Mouse (Mus musculus) lung, postnatal 0 days (tissue): ENCODE data around the gene Skil. TPM values are rescaled to one million over a fixed set of nuclear protein-coding genes. Genes with fewer than 3 reads are reported as not detected.

ENCODE experiments used
- ATAC-seq: fragments of 200-750 bp; cut with Nextera tagmentation; 2 replicates; pipeline ENCODE4 v1.8.0; 2017; ENCODE audit warnings: moderate library complexity
- DNase-seq: peaks from one replicate; pipeline ENCODE4 v3.0.0-alpha.2; 2016; ENCODE audit warnings: low spot score
- H3K27ac ChIP-seq: fragments of 300-500 bp; sonication (generic); 2 replicates; pipeline ENCODE4 v1.5.1; 2014; ENCODE audit warnings: antibody characterized with exemption, mild to moderate bottlenecking, low read length, mixed read lengths
- H3K27me3 ChIP-seq: fragments of 300-500 bp; sonication (generic); replicated peaks from 2 replicates; pipeline ENCODE4 v1.6.1; 2014; ENCODE audit warnings: low read length, mixed read lengths; ENCODE audit not compliant: insufficient read depth
- H3K36me3 ChIP-seq: fragments of 300-500 bp; sonication (generic); 2 replicates; pipeline ENCODE4 v1.6.1; 2014; ENCODE audit warnings: low read length, mixed read lengths; ENCODE audit not compliant: insufficient read depth
- H3K4me1 ChIP-seq: fragments of 300-500 bp; sonication (generic); 2 replicates; pipeline ENCODE4 v1.6.1; 2014; ENCODE audit warnings: antibody characterized with exemption, low read depth, low read length, mixed read lengths; ENCODE audit not compliant: insufficient read depth
- H3K4me2 ChIP-seq: fragments of 300-500 bp; sonication (generic); replicated peaks from 2 replicates; pipeline ENCODE4 v1.6.1; 2014; ENCODE audit warnings: low read depth, mild to moderate bottlenecking, low read length, moderate library complexity, mixed read lengths
- H3K4me3 ChIP-seq: fragments of 300-500 bp; sonication (generic); 2 replicates; pipeline ENCODE4 v1.5.1; 2014; ENCODE audit warnings: low read depth, low read length
- H3K9ac ChIP-seq: fragments of 300-500 bp; sonication (generic); replicated peaks from 2 replicates; pipeline ENCODE4 v1.6.1; 2014; ENCODE audit warnings: low read depth, mild to moderate bottlenecking
- H3K9me3 ChIP-seq: fragments of 300-500 bp; sonication (generic); 2 replicates; pipeline ENCODE4 v1.6.1; 2016; ENCODE audit warnings: low read length, mixed read lengths
- CTCF ChIP-seq: IDR thresholded peaks from 2 replicates; pipeline ENCODE4 v1.5.1; 2016; ENCODE audit warnings: antibody characterized with exemption, mild to moderate bottlenecking
- EP300 ChIP-seq: IDR thresholded peaks from 2 replicates; pipeline ENCODE4 v1.6.1; 2016; ENCODE audit warnings: antibody characterized with exemption, mild to moderate bottlenecking, control low read depth
- WGBS: fragments of 180-500 bp; shearing (Covaris S2); extraction: QIAGEN DNeasy Blood & Tissue Kit; methylation state at CpG from one replicate; pipeline ENCODE4 v1.1.7; 2014; 5-methylcytosine and 5-hydroxymethylcytosine counted together
- polyA plus RNA-seq: library from polyadenylated mRNA; unstranded; fragments of >200 nt; fragmentation: Nextera tagmentation; extraction: Ambion mirVana; gene quantifications from 2 replicates; pipeline ENCODE4 v1.2.1, GENCODE M21; 2015

Gene Skil
- polyA plus RNA-seq, 1 experiment from 2014 or later: 24.8 TPM

DNA sequence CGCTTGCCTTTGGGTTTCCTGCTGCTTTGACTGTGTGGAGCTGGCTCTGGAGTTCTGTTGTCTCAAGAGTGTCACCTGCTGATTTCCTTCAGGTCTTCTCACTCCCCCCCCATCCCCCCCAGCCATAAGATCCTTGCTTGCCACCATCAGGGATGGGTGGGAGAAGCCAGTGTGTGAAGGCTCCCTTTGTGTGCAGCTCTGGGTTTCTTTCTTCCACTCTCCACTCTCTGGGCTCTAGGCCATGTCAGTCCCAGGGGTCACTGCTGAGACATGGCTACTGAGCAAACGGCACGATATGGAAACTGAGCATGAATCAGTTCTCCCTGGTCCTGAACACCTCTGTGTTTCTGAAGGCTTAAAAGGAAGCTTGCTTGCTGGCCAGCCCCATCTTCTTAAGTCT lies 61.3 kb downstream of the Skil start:
- no peaks in the 10 kb centered on the region for H3K4me1 ChIP-seq
- DNase-seq: no peak
- H3K27me3 ChIP-seq: no peaks in the 10 kb centered on the region
- H3K4me2 ChIP-seq: no peak overlapping the region
- no peak overlapping the region for H3K4me3 ChIP-seq
- 61% methylated on average over 3 of the region's 3 CpGs for WGBS
- TF ChIP-seq CTCF (no peak), EP300 (no peak)
- no peak for ATAC-seq
- no peaks in the 10 kb centered on the region for H3K36me3 ChIP-seq
- no peaks in the 10 kb centered on the region for H3K9me3 ChIP-seq
- no peak overlapping the region for H3K27ac ChIP-seq
- H3K9ac ChIP-seq: no peak overlapping the region

DNA sequence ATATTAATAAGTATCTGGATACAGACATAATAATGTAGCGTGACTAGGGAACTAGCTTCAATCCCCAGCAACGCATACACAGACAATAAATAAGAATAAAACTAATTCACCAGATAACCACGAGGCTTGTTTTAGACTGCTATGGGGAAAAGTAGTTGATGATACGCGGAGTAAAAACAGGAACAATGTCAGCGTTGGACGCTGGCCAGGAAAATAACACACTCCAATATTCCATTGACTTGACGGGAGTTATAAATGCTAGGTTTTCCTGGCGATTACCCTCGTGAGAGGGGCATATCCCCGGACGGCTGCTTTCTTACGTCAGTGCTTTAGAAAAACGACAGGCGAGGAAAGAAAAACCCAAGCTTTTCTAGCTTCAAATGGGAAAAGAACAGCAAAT lies 62.9 kb downstream of the Skil start:
- no peak for DNase-seq

DNA sequence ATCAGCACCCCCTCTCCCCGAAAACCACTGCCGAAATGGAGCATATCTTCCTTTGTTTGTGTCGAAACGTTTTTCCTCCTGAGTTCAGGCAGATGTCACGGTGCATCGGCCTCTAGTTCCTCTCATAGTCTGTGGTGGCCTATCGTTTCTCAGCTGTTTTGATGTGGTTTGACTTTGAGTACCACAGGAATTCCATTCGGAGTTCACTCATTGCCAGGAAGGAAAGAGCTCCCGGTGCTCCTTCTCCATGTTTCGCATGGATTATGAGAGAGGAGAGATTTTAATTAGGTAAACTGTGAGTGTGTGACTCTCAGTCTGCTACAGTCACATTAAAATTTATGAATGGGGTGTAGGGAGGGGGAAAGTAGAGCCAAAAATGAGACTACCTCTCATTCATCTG lies 65.2 kb downstream of the Skil start:
- Histone ChIP-seq H3K9me3 (no peaks in the 10 kb centered on the region), H3K4me1 (no peaks in the 10 kb centered on the region), H3K4me3 (no peak overlapping the region), H3K36me3 (no peaks in the 10 kb centered on the region), H3K27me3 (no peaks in the 10 kb centered on the region), H3K4me2 (no peak overlapping the region), H3K27ac (no peak overlapping the region), H3K9ac (no peak overlapping the region)
- 66% methylated on average over 10 of the region's 10 CpGs for WGBS
- TF ChIP-seq EP300: no peak
- TF ChIP-seq CTCF: no peak
- no peak for DNase-seq
- no peak for ATAC-seq

More for the DNA sequence above, 62.9 kb downstream of the Skil start:
- WGBS: 58% methylated on average over 15 of the region's 15 CpGs
- Histone ChIP-seq H3K9me3 (no peaks in the 10 kb centered on the region), H3K4me2 (no peak overlapping the region), H3K36me3 (no peaks in the 10 kb centered on the region), H3K4me1 (no peaks in the 10 kb centered on the region), H3K27ac (no peak overlapping the region), H3K4me3 (no peak overlapping the region), H3K27me3 (no peaks in the 10 kb centered on the region), H3K9ac (no peak overlapping the region)
- no peak for TF ChIP-seq CTCF
- no peak for TF ChIP-seq EP300
- no peak for ATAC-seq

DNA sequence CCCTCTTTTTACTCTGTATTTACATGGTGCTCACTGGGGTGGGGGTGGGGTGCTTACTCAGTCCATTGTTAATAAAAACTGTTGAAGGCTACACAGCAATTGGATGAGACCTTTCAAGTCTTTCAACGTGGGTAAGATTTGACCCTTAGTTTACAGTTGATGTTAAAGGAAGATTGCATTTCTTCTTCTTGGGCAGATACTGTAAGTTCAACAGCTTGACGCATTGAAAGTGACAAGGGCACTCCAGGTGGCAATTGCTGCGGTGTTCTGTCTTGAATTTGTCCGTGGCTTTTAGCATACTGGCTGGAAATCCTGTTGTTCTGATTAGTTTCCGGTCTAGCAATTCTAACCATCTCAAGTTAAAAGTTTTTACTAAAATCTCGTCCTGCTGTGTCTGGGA lies 66.5 kb downstream of the Skil start:
- H3K9me3 ChIP-seq: no peaks in the 10 kb centered on the region
- ATAC-seq: no peak
- no peak overlapping the region for H3K27ac ChIP-seq
- no peak overlapping the region for H3K4me2 ChIP-seq
- no peak for DNase-seq
- H3K27me3 ChIP-seq: no peaks in the 10 kb centered on the region
- no peaks in the 10 kb centered on the region for H3K4me1 ChIP-seq
- TF ChIP-seq EP300 (no peak), CTCF (no peak)
- 48% methylated on average over 6 of the region's 6 CpGs for WGBS
- H3K4me3 ChIP-seq: no peak overlapping the region
- no peaks in the 10 kb centered on the region for H3K36me3 ChIP-seq
- no peak overlapping the region for H3K9ac ChIP-seq

DNA sequence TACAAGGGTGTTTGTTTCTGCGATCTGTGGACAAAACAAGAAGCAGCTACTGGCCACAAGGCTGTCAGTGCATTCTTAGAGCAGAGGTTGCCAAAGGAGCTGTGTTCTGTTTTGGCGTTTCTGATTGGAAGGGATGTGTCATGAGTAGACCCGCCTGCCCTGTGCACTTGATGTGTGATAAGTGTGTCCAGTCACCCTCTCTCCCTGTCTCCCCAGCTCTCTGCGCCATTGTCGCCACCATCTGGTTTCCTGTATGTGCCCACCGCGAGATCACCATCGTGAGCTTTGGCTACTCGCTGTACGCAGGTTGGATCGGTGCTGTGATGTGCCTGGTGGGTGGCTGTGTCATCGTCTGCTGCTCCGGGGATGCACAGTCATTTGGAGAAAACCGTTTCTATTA lies 68.0 kb downstream of the Skil start:
- 89% methylated on average over 14 of the region's 14 CpGs for WGBS
- TF ChIP-seq CTCF: no peak
- TF ChIP-seq EP300: no peak

DNA sequence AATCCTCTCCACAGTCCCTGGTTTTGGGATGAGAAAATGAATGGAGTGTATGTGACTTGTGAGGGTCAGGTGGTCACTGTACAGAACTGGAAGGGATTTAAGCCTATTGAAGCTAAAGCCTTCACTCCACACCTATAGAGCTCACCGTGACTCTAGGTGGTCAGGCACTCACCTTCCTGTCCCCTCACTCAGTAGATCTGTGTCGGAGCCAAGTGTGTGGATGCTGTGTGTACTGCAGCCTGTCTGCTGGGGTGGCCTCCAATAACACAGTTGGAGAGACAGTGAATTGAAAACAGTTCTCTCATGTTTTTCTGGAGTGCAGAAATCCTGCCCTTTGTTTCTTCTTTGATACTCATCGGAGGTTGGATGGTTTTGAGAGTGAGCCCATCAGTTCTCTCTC lies 70.9 kb downstream of the Skil start:
- Histone ChIP-seq H3K4me2 (no peak overlapping the region), H3K36me3 (no peaks in the 10 kb centered on the region), H3K9ac (no peak overlapping the region), H3K27ac (no peak overlapping the region), H3K4me1 (no peaks in the 10 kb centered on the region), H3K27me3 (no peaks in the 10 kb centered on the region), H3K9me3 (no peaks in the 10 kb centered on the region), H3K4me3 (no peak overlapping the region)
- ATAC-seq: no peak
- DNase-seq: no peak
- TF ChIP-seq CTCF (no peak), EP300 (no peak)
- WGBS: 57% methylated on average over 3 of the region's 3 CpGs

More for the DNA sequence above, 68.0 kb downstream of the Skil start:
- Histone ChIP-seq H3K27me3 (no peaks in the 10 kb centered on the region), H3K36me3 (no peaks in the 10 kb centered on the region), H3K9ac (no peak overlapping the region), H3K4me2 (no peak overlapping the region), H3K27ac (no peak overlapping the region), H3K4me1 (no peaks in the 10 kb centered on the region), H3K9me3 (no peaks in the 10 kb centered on the region), H3K4me3 (no peak overlapping the region)
- no peak for ATAC-seq
- no peak for DNase-seq

DNA sequence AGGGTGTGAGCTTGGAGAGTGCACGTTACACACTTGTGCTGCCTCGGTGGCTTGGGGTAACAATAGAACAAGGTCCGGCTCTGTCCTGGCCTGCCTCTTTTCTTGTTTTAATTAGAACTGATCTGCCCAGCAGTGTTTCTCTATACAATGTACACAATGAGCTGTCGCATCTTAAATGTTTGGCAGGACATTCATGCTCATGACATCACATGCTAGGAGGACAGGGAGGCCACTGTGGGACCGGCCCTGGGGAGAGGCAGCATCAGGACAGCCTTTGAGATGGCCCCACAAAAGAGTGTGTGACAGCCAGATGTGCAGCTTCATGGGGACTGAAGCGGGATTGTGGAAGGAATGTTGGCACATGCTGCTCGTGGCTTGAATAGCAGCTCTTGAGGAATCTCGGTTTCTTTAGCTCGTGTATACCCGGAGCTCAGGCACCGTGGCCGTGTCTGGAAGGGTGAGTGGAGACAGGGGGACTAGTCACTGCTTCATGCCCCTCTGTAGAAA lies 71.6 kb downstream of the Skil start:
- Histone ChIP-seq H3K36me3 (no peaks in the 10 kb centered on the region), H3K4me2 (no peak overlapping the region), H3K9ac (no peak overlapping the region), H3K27ac (no peak overlapping the region), H3K4me3 (no peak overlapping the region), H3K4me1 (no peaks in the 10 kb centered on the region), H3K9me3 (no peaks in the 10 kb centered on the region), H3K27me3 (no peaks in the 10 kb centered on the region)
- TF ChIP-seq EP300 (no peak), CTCF (no peak)
- DNase-seq (peak; percentile 37), ATAC-seq (peak; percentile 47)
- WGBS: 43% methylated on average over 12 of the region's 12 CpGs

Other genes starting within 250 kb of the Skil start
- 5.5 and 6.7 TPM in 2 replicates for gene Gpr160, start 239.1 kb upstream of the Skil start, polyA plus RNA-seq
- gene Phc3, start 125.6 kb upstream of the Skil start, polyA plus RNA-seq: 4.4 and 4.8 TPM in 2 replicates
- 37.1 and 43.8 TPM in 2 replicates for gene Prkci, start 99.3 kb upstream of the Skil start, polyA plus RNA-seq
- gene Cldn11, start 54.9 kb downstream of the Skil start, polyA plus RNA-seq: 1.3 and 2.2 TPM in 2 replicates
- 0.05 and 0.07 TPM in 2 replicates for gene Slc7a14, start 215.3 kb downstream of the Skil start, polyA plus RNA-seq